Mouse (Mus musculus) urinary bladder, adult 2 months (tissue): ENCODE results near the gene Senp5. TPM values are rescaled to one million over a fixed set of nuclear protein-coding genes. Genes with fewer than 3 reads are reported as not detected.

Experiments used
- polyA plus RNA-seq: library from polyadenylated mRNA; depleted of rRNA; stranded (reverse); fragments of >200 nt; gene quantifications from 2 replicates; pipeline ENCODE4 v1.2.3, GENCODE M21; 2012; rRNA removed

The Senp5 gene
- polyA plus RNA-seq, 1 experiment = 13.5 TPM

Other genes starting within 250 kb of the Senp5 start
- gene Meltf, start 124.5 kb downstream of the Senp5 start, polyA plus RNA-seq = 0.18 and 0.19 TPM in 2 replicates
- 9.9 and 11.3 TPM in 2 replicates for gene Pigz, start 69.4 kb downstream of the Senp5 start, polyA plus RNA-seq
- 30.8 and 39.6 TPM in 2 replicates for gene 0610012G03Rik, start 54.8 kb downstream of the Senp5 start, polyA plus RNA-seq
- gene Ncbp2, start 54.8 kb downstream of the Senp5 start, polyA plus RNA-seq = 61.1 and 75.7 TPM in 2 replicates
- 31.4 and 36.0 TPM in 2 replicates for gene Pak2, start 76.1 kb upstream of the Senp5 start, polyA plus RNA-seq
- 58.3 and 74.9 TPM in 2 replicates for gene Pigx, start 96.5 kb upstream of the Senp5 start, polyA plus RNA-seq
- gene Cep19, start 96.5 kb upstream of the Senp5 start, polyA plus RNA-seq = 19.4 and 20.3 TPM in 2 replicates
- 19.4 TPM in 2 replicates for gene Nrros, start 162.3 kb upstream of the Senp5 start, polyA plus RNA-seq
- gene Bex6, start 176.5 kb upstream of the Senp5 start, polyA plus RNA-seq = 0.14 and 0.24 TPM in 2 replicates
- gene Fbxo45, start 243.9 kb upstream of the Senp5 start, polyA plus RNA-seq = 6.3 and 7.3 TPM in 2 replicates
- 11.9 and 15.2 TPM in 2 replicates for gene Wdr53, start 243.9 kb upstream of the Senp5 start, polyA plus RNA-seq